Mouse (Mus musculus): ENCODE measurements around the gene Tgm5. TPM values are rescaled to one million over a fixed set of nuclear protein-coding genes. Genes with fewer than 3 reads are reported as not detected.
"Not testable (repeated sequence)": the region's sequence is repeated elsewhere in the genome, so short reads cannot be mapped to it uniquely, and the experiment has no call there.

Tgm5 gene
- polyA plus RNA-seq, 1 experiment from 2014 or later = not detected

- not testable (repeated sequence) for H3K4me3 ChIP-seq; H3K36me3 ChIP-seq; H3K4me1 ChIP-seq; H3K27ac ChIP-seq (replicated peaks); H3K27me3 ChIP-seq (ENCODE audit: low read depth, poor library complexity, severe bottlenecking); DNase-seq (ENCODE audit: low spot score); H3K9me3 ChIP-seq (replicated peaks)
- WGBS = 76% methylated on average over 1 of the region's 1 CpGs
These were observed 89.0 kb downstream of the Tgm5 start for GRCm38 (mm10) chr2:120996607-120997006.

Other genes with a start within 250 kb of the Tgm5 start
- gene Cdan1, start 235.7 kb downstream of the Tgm5 start, polyA plus RNA-seq (2016; fragmentation: Nextera tagmentation; extraction: Ambion mirVana) = 5.0 and 6.3 TPM in 2 replicates
- 4.0 and 5.0 TPM in 2 replicates for gene Ttbk2, start 235.2 kb downstream of the Tgm5 start, polyA plus RNA-seq (2016; fragmentation: Nextera tagmentation; extraction: Ambion mirVana)
- 23.2 and 28.7 TPM in 2 replicates for gene Ubr1, start 115.1 kb downstream of the Tgm5 start, polyA plus RNA-seq (2016; fragmentation: Nextera tagmentation; extraction: Ambion mirVana)
- gene Tmem62, start 108.8 kb downstream of the Tgm5 start, polyA plus RNA-seq (2016; fragmentation: Nextera tagmentation; extraction: Ambion mirVana) = 3.3 and 5.4 TPM in 2 replicates
- 34.4 and 44.9 TPM in 2 replicates for gene Ccndbp1, start 77.4 kb downstream of the Tgm5 start, polyA plus RNA-seq (2016; fragmentation: Nextera tagmentation; extraction: Ambion mirVana)
- gene Epb42, start 48.8 kb downstream of the Tgm5 start, polyA plus RNA-seq (2016; fragmentation: Nextera tagmentation; extraction: Ambion mirVana) = 6.3 and 7.4 TPM in 2 replicates
- gene Tgm7, start 24.0 kb upstream of the Tgm5 start, polyA plus RNA-seq (2016; fragmentation: Nextera tagmentation; extraction: Ambion mirVana) = not detected in 2 replicates
- 29.6 and 34.0 TPM in 2 replicates for gene Adal, start 54.6 kb upstream of the Tgm5 start, polyA plus RNA-seq (2016; fragmentation: Nextera tagmentation; extraction: Ambion mirVana)
- gene Lcmt2, start 54.8 kb upstream of the Tgm5 start, polyA plus RNA-seq (2016; fragmentation: Nextera tagmentation; extraction: Ambion mirVana) = 21.9 and 22.8 TPM in 2 replicates
- 81.2 and 84.2 TPM in 2 replicates for gene Tubgcp4, start 84.8 kb upstream of the Tgm5 start, polyA plus RNA-seq (2016; fragmentation: Nextera tagmentation; extraction: Ambion mirVana)
- 13.2 and 13.8 TPM in 2 replicates for gene Zscan29, start 85.3 kb upstream of the Tgm5 start, polyA plus RNA-seq (2016; fragmentation: Nextera tagmentation; extraction: Ambion mirVana)
- 115 and 146 TPM in 2 replicates for gene Trp53bp1, start 185.6 kb upstream of the Tgm5 start, polyA plus RNA-seq (2016; fragmentation: Nextera tagmentation; extraction: Ambion mirVana)
- 7.8 and 11.4 TPM in 2 replicates for gene Map1a, start 203.8 kb upstream of the Tgm5 start, polyA plus RNA-seq (2016; fragmentation: Nextera tagmentation; extraction: Ambion mirVana)

Data from midbrain, embryonic 10.5 days (tissue).